In genomic region chr14:122256261-122256634, GRCm38 (mm10) we compare ENCODE assay signal across 10 mouse cellular contexts.
A peak's percentile ranks its signal among the peaks of the same experiment; 100 is the strongest.
DNase-seq lines count a peak whose midpoint lies in the region; ATAC-seq and TF ChIP-seq lines count a peak whose summit lies in the region.
"Had no signal": no experiment of that assay in that cellular context is flagged by ENCODE, and none has a peak within 500 bp of the region (broad histone marks: within the 10 kb centered on the region; RNA-seq: fewer than 3 reads in every experiment).

No protein-coding gene starts in this region.

- H3K36me3 ChIP-seq in hindbrain, embryonic 13.5 days: no peaks in the 10 kb centered on the region
- H3K36me3 ChIP-seq in midbrain, postnatal 0 days (ENCODE audit: insufficient read depth, low read length): no peaks in the 10 kb centered on the region
- no peaks in the 10 kb centered on the region for H3K36me3 ChIP-seq in intestine, postnatal 0 days (ENCODE audit: control insufficient read depth, insufficient read depth)

- peaks cover 65% of the 10 kb centered on the region for H3K27me3 ChIP-seq in hindbrain, embryonic 13.5 days
- peaks cover 32% of the 10 kb centered on the region for H3K27me3 ChIP-seq in midbrain, postnatal 0 days (ENCODE audit: insufficient read depth, low read length)
- H3K27me3 ChIP-seq in intestine, postnatal 0 days (replicated peaks; ENCODE audit: control insufficient read depth, insufficient read depth, low read length): peaks cover 15% of the 10 kb centered on the region; the same call in 1 of the 2 replicates

- H3K9ac ChIP-seq in hindbrain, embryonic 13.5 days: no peak overlapping the region
- H3K9ac ChIP-seq in midbrain, postnatal 0 days (replicated peaks; ENCODE audit: low read length, poor library complexity, severe bottlenecking): no peak overlapping the region
- H3K9ac ChIP-seq in intestine, postnatal 0 days (ENCODE audit: low read depth, low read length): no peak overlapping the region

- H3K27ac ChIP-seq in hindbrain, embryonic 13.5 days: no peak overlapping the region
- no peak overlapping the region for H3K27ac ChIP-seq in midbrain, postnatal 0 days (ENCODE audit: low read depth, low read length)
- H3K27ac ChIP-seq in left cerebral cortex, adult 2 months: no peak overlapping the region
- H3K27ac ChIP-seq in intestine, postnatal 0 days (ENCODE audit: low read depth, low read length): no peak overlapping the region

- no peak overlapping the region for H3K4me3 ChIP-seq in hindbrain, embryonic 13.5 days
- H3K4me3 ChIP-seq in midbrain, postnatal 0 days (ENCODE audit: low read depth, low read length): no peak overlapping the region
- no peak overlapping the region for H3K4me3 ChIP-seq in left cerebral cortex, adult 2 months
- H3K4me3 ChIP-seq in intestine, postnatal 0 days (ENCODE audit: low read depth, low read length): no peak overlapping the region

- ATAC-seq in hindbrain, embryonic 13.5 days (ENCODE audit: low FRiP score): peak; percentile 32; the same call in 1 of the 2 replicates
- no peak for ATAC-seq in midbrain, postnatal 0 days (ENCODE audit: low FRiP score)
- no peak for ATAC-seq in intestine, postnatal 0 days

- 9% methylated on average over 8 of the region's 8 CpGs for WGBS in hindbrain, embryonic 13.5 days
- WGBS in midbrain, postnatal 0 days: 25% methylated on average over 8 of the region's 8 CpGs
- WGBS in intestine, postnatal 0 days: 32% methylated on average over 8 of the region's 8 CpGs

- no peak for TF ChIP-seq CTCF in midbrain, postnatal 0 days (IDR thresholded peaks at IDR 0.05)
- no peak for TF ChIP-seq CTCF in left cerebral cortex, adult 2 months (IDR thresholded peaks at IDR 0.05)
- TF ChIP-seq CTCF in intestine, postnatal 0 days (IDR thresholded peaks at IDR 0.05; ENCODE audit: low read depth): no peak

- peak overlapping the region; percentile 39 for H3K4me2 ChIP-seq in hindbrain, embryonic 13.5 days
- H3K4me2 ChIP-seq in midbrain, postnatal 0 days (ENCODE audit: low read depth, low read length, poor library complexity, severe bottlenecking): no peak overlapping the region
- no peak overlapping the region for H3K4me2 ChIP-seq in intestine, postnatal 0 days (replicated peaks; ENCODE audit: low read depth)

- DNase-seq in brain, adult 2 months (ENCODE audit: low read depth, low spot score): peak; percentile 59
- peak; percentile 27 to 47 for DNase-seq in cerebellum, postnatal 36 days
- DNase-seq in midbrain, postnatal 0 days (ENCODE audit: low spot score): peak; percentile 56
- no peak for DNase-seq in left cerebral cortex, adult 2 months (ENCODE audit: extremely low spot score in 1 of 2, low spot score in 2 of 2)
- no peak for DNase-seq in frontal cortex, adult 2 months (ENCODE audit: extremely low spot score in 1 of 2, low spot score in 1 of 2)
- DNase-seq: gastrocnemius, postnatal 10 days; kidney, adult 2 months; left cerebral cortex, postnatal 4 days had no signal

- intact Hi-C loops in left cerebral cortex, adult 2 months (cut with DNase I): no loop called here

- peaks cover 17% of the 10 kb centered on the region for H3K4me1 ChIP-seq in hindbrain, embryonic 13.5 days (replicated peaks)
- H3K4me1 ChIP-seq in midbrain, postnatal 0 days (ENCODE audit: insufficient read depth, low read length): no peaks in the 10 kb centered on the region
- H3K4me1 ChIP-seq in intestine, postnatal 0 days (replicated peaks; ENCODE audit: control insufficient read depth, insufficient read depth, low read length): no peaks in the 10 kb centered on the region

- no peaks in the 10 kb centered on the region for H3K9me3 ChIP-seq in hindbrain, embryonic 13.5 days
- no peaks in the 10 kb centered on the region for H3K9me3 ChIP-seq in midbrain, postnatal 0 days (ENCODE audit: low read length)
- H3K9me3 ChIP-seq in intestine, postnatal 0 days (ENCODE audit: control insufficient read depth): no peaks in the 10 kb centered on the region

Comparison
In these comparisons a context has a peak if more than half of its experiments do, and no peak if none do; other contexts are left out.
1. DNase-seq: peak in brain, adult 2 months (single experiment), cerebellum, postnatal 36 days (2 of 2) and midbrain, postnatal 0 days (single experiment); none in left cerebral cortex, adult 2 months (0 of 2) and frontal cortex, adult 2 months (0 of 2).